Mouse (Mus musculus): ENCODE data around the gene Mcm2.

Mcm2 gene

GRCm38 (mm10) chr6:88926870-88927269 is 28.3 kb upstream of the Mcm2 start:
- DNase-seq (ENCODE audit: low read depth, low spot score), result no peak

- DNase-seq (ENCODE audit: low read depth, low spot score), result peak; percentile 73
These were observed 27.1 kb upstream of the Mcm2 start for GRCm38 (mm10) chr6:88925640-88926205.

- no peak for DNase-seq (ENCODE audit: low read depth, low spot score)
These were observed 26.1 kb upstream of the Mcm2 start for GRCm38 (mm10) chr6:88924502-88925275.

GRCm38 (mm10) chr6:88918802-88919201 is 20.2 kb upstream of the Mcm2 start:
- no peak for DNase-seq (ENCODE audit: low read depth, low spot score)

- DNase-seq (ENCODE audit: low read depth, low spot score), result peak; percentile 84
These were observed 17.6 kb upstream of the Mcm2 start for GRCm38 (mm10) chr6:88916153-88916552.

GRCm38 (mm10) chr6:88915510-88915909 is 16.9 kb upstream of the Mcm2 start:
- DNase-seq (ENCODE audit: low read depth, low spot score), result no peak

GRCm38 (mm10) chr6:88914799-88915198 is 16.2 kb upstream of the Mcm2 start:
- no peak for DNase-seq (ENCODE audit: low read depth, low spot score)

GRCm38 (mm10) chr6:88913440-88913839 is 14.9 kb upstream of the Mcm2 start:
- no peak for DNase-seq (ENCODE audit: low read depth, low spot score)

- no peak for DNase-seq (ENCODE audit: low read depth, low spot score)
These were observed 14.4 kb upstream of the Mcm2 start for GRCm38 (mm10) chr6:88913022-88913421.

- DNase-seq (ENCODE audit: low read depth, low spot score), result no peak
These were observed 10.6 kb upstream of the Mcm2 start for GRCm38 (mm10) chr6:88909151-88909550.

- DNase-seq (ENCODE audit: low read depth, low spot score), result peak; percentile 89
These were observed 8.0 kb upstream of the Mcm2 start for GRCm38 (mm10) chr6:88906369-88907108.

GRCm38 (mm10) chr6:88905042-88905441 is 6.5 kb upstream of the Mcm2 start:
- DNase-seq (ENCODE audit: low read depth, low spot score), result no peak

GRCm38 (mm10) chr6:88904456-88904974 is 5.9 kb upstream of the Mcm2 start:
- DNase-seq (ENCODE audit: low read depth, low spot score), result no peak

- no peak for DNase-seq (ENCODE audit: low read depth, low spot score)
These were observed 5.1 kb upstream of the Mcm2 start for GRCm38 (mm10) chr6:88903708-88904107.

- peak; percentile 98 for DNase-seq (ENCODE audit: low read depth, low spot score)
These were observed 3.6 kb upstream of the Mcm2 start, which contains the start of gene Tpra1 for GRCm38 (mm10) chr6:88901947-88902820. Gene Tpra1 (plus strand): TSS chr6:88902251.

GRCm38 (mm10) chr6:88901471-88901870 is 2.9 kb upstream of the Mcm2 start:
- DNase-seq (ENCODE audit: low read depth, low spot score), result no peak

GRCm38 (mm10) chr6:88899628-88900027 is 1.0 kb upstream of the Mcm2 start:
- DNase-seq (ENCODE audit: low read depth, low spot score), result no peak

GRCm38 (mm10) chr6:88899086-88899485 is 506 bp upstream of the Mcm2 start:
- no peak for DNase-seq (ENCODE audit: low read depth, low spot score)

GRCm38 (mm10) chr6:88897246-88897645 is 1.3 kb downstream of the Mcm2 start:
- no peak for DNase-seq (ENCODE audit: low read depth, low spot score)

- DNase-seq (ENCODE audit: low read depth, low spot score), result peak; percentile 87
These were observed 2.6 kb downstream of the Mcm2 start for GRCm38 (mm10) chr6:88895943-88896342.

GRCm38 (mm10) chr6:88893559-88893958 is 5.0 kb downstream of the Mcm2 start:
- DNase-seq (ENCODE audit: low read depth, low spot score), result peak; percentile 87

Measured in ZHBTc4 (cell line).